Mouse (Mus musculus): ENCODE measurements at regions not wholly inside any gene's neighbourhood (a gene's known extent, or its start where the extent isn't known, plus 50 kb on each side); places are given as distances from the start of the nearest gene placed in this dataset.

- ATAC-seq, result no peak
- no peak for TF ChIP-seq CTCF (IDR thresholded peaks at IDR 0.05; ENCODE audit: low read depth)
- WGBS, result 83% methylated on average over 4 of the region's 4 CpGs
Measured at GRCm38 (mm10) chr16:9208602-9209001, 378.7 kb downstream of the 1810013L24Rik start.

GRCm38 (mm10) chr16:9211485-9211884 is 381.6 kb downstream of the 1810013L24Rik start:
- 55% methylated on average over 6 of the region's 6 CpGs for WGBS
- ATAC-seq, result no peak
- no peak overlapping the region for H3K27ac ChIP-seq (ENCODE audit: low read depth, low read length)
- H3K4me3 ChIP-seq (ENCODE audit: low read depth, low read length), result no peak overlapping the region
- no peaks in the 10 kb centered on the region for H3K27me3 ChIP-seq (replicated peaks; ENCODE audit: control insufficient read depth, insufficient read depth, low read length)
- no peak overlapping the region for H3K4me2 ChIP-seq (replicated peaks; ENCODE audit: low read depth)
- H3K4me1 ChIP-seq (replicated peaks; ENCODE audit: control insufficient read depth, insufficient read depth, low read length), result no peaks in the 10 kb centered on the region
- no peaks in the 10 kb centered on the region for H3K9me3 ChIP-seq (ENCODE audit: control insufficient read depth)
- no peak for TF ChIP-seq CTCF (IDR thresholded peaks at IDR 0.05; ENCODE audit: low read depth)
- H3K9ac ChIP-seq (ENCODE audit: low read depth, low read length), result no peak overlapping the region
- no peaks in the 10 kb centered on the region for H3K36me3 ChIP-seq (ENCODE audit: control insufficient read depth, insufficient read depth)

More at GRCm38 (mm10) chr16:9208602-9209001, 378.7 kb downstream of the 1810013L24Rik start:
- no peaks in the 10 kb centered on the region for H3K9me3 ChIP-seq (ENCODE audit: control insufficient read depth)
- no peaks in the 10 kb centered on the region for H3K4me1 ChIP-seq (replicated peaks; ENCODE audit: control insufficient read depth, insufficient read depth, low read length)
- no peak overlapping the region for H3K27ac ChIP-seq (ENCODE audit: low read depth, low read length)
- H3K9ac ChIP-seq (ENCODE audit: low read depth, low read length), result no peak overlapping the region
- no peaks in the 10 kb centered on the region for H3K27me3 ChIP-seq (replicated peaks; ENCODE audit: control insufficient read depth, insufficient read depth, low read length)
- no peak overlapping the region for H3K4me3 ChIP-seq (ENCODE audit: low read depth, low read length)
- no peaks in the 10 kb centered on the region for H3K36me3 ChIP-seq (ENCODE audit: control insufficient read depth, insufficient read depth)
- H3K4me2 ChIP-seq (replicated peaks; ENCODE audit: low read depth), result no peak overlapping the region

- no peak for TF ChIP-seq CTCF (IDR thresholded peaks at IDR 0.05; ENCODE audit: low read depth)
- ATAC-seq, result no peak
- no peaks in the 10 kb centered on the region for H3K9me3 ChIP-seq (ENCODE audit: control insufficient read depth)
- no peak overlapping the region for H3K9ac ChIP-seq (ENCODE audit: low read depth, low read length)
- no peaks in the 10 kb centered on the region for H3K4me1 ChIP-seq (replicated peaks; ENCODE audit: control insufficient read depth, insufficient read depth, low read length)
- no peak overlapping the region for H3K27ac ChIP-seq (ENCODE audit: low read depth, low read length)
- H3K4me2 ChIP-seq (replicated peaks; ENCODE audit: low read depth), result no peak overlapping the region
- H3K4me3 ChIP-seq (ENCODE audit: low read depth, low read length), result no peak overlapping the region
- no peaks in the 10 kb centered on the region for H3K27me3 ChIP-seq (replicated peaks; ENCODE audit: control insufficient read depth, insufficient read depth, low read length)
- no peaks in the 10 kb centered on the region for H3K36me3 ChIP-seq (ENCODE audit: control insufficient read depth, insufficient read depth)
- WGBS, result 43% methylated on average over 1 of the region's 1 CpGs
Measured at GRCm38 (mm10) chr16:9215131-9215530, 385.2 kb downstream of the 1810013L24Rik start.

- no peak for TF ChIP-seq CTCF (IDR thresholded peaks at IDR 0.05; ENCODE audit: low read depth)
- Histone ChIP-seq H3K36me3 (ENCODE audit: control insufficient read depth, insufficient read depth) (no peaks in the 10 kb centered on the region), H3K27ac (ENCODE audit: low read depth, low read length) (no peak overlapping the region), H3K4me1 (replicated peaks; ENCODE audit: control insufficient read depth, insufficient read depth, low read length) (no peaks in the 10 kb centered on the region), H3K4me3 (ENCODE audit: low read depth, low read length) (no peak overlapping the region), H3K4me2 (replicated peaks; ENCODE audit: low read depth) (no peak overlapping the region), H3K9me3 (ENCODE audit: control insufficient read depth) (no peaks in the 10 kb centered on the region), H3K9ac (ENCODE audit: low read depth, low read length) (no peak overlapping the region), H3K27me3 (replicated peaks; ENCODE audit: control insufficient read depth, insufficient read depth, low read length) (no peaks in the 10 kb centered on the region)
- ATAC-seq, result no peak
- WGBS, result 71% methylated on average over 7 of the region's 7 CpGs
Measured at GRCm38 (mm10) chr16:9217361-9217760, 387.5 kb downstream of the 1810013L24Rik start.

GRCm38 (mm10) chr16:9230178-9230577 is 400.3 kb downstream of the 1810013L24Rik start:
- H3K9me3 ChIP-seq (ENCODE audit: control insufficient read depth), result no peaks in the 10 kb centered on the region
- no peak for TF ChIP-seq CTCF (IDR thresholded peaks at IDR 0.05; ENCODE audit: low read depth)
- H3K27me3 ChIP-seq (replicated peaks; ENCODE audit: control insufficient read depth, insufficient read depth, low read length), result no peaks in the 10 kb centered on the region
- no peak for ATAC-seq
- H3K4me3 ChIP-seq (ENCODE audit: low read depth, low read length), result no peak overlapping the region
- no peak overlapping the region for H3K27ac ChIP-seq (ENCODE audit: low read depth, low read length)
- H3K4me1 ChIP-seq (replicated peaks; ENCODE audit: control insufficient read depth, insufficient read depth, low read length), result no peaks in the 10 kb centered on the region
- no peaks in the 10 kb centered on the region for H3K36me3 ChIP-seq (ENCODE audit: control insufficient read depth, insufficient read depth)
- H3K9ac ChIP-seq (ENCODE audit: low read depth, low read length), result no peak overlapping the region
- no peak overlapping the region for H3K4me2 ChIP-seq (replicated peaks; ENCODE audit: low read depth)

- Histone ChIP-seq H3K9me3 (ENCODE audit: control insufficient read depth) (no peaks in the 10 kb centered on the region), H3K4me2 (replicated peaks; ENCODE audit: low read depth) (no peak overlapping the region), H3K27me3 (replicated peaks; ENCODE audit: control insufficient read depth, insufficient read depth, low read length) (no peaks in the 10 kb centered on the region), H3K4me3 (ENCODE audit: low read depth, low read length) (no peak overlapping the region), H3K27ac (ENCODE audit: low read depth, low read length) (no peak overlapping the region), H3K4me1 (replicated peaks; ENCODE audit: control insufficient read depth, insufficient read depth, low read length) (no peaks in the 10 kb centered on the region), H3K9ac (ENCODE audit: low read depth, low read length) (no peak overlapping the region), H3K36me3 (ENCODE audit: control insufficient read depth, insufficient read depth) (no peaks in the 10 kb centered on the region)
- ATAC-seq, result no peak
- 94% methylated on average over 4 of the region's 4 CpGs for WGBS
- no peak for TF ChIP-seq CTCF (IDR thresholded peaks at IDR 0.05; ENCODE audit: low read depth)
Measured at GRCm38 (mm10) chr16:9242099-9242498, 412.2 kb downstream of the 1810013L24Rik start.

GRCm38 (mm10) chr16:9247198-9247597 is 417.3 kb downstream of the 1810013L24Rik start:
- WGBS, result 80% methylated on average over 3 of the region's 3 CpGs
- ATAC-seq, result no peak
- Histone ChIP-seq H3K9me3 (ENCODE audit: control insufficient read depth) (no peaks in the 10 kb centered on the region), H3K27me3 (replicated peaks; ENCODE audit: control insufficient read depth, insufficient read depth, low read length) (no peaks in the 10 kb centered on the region), H3K4me2 (replicated peaks; ENCODE audit: low read depth) (no peak overlapping the region), H3K27ac (ENCODE audit: low read depth, low read length) (no peak overlapping the region), H3K9ac (ENCODE audit: low read depth, low read length) (no peak overlapping the region), H3K4me3 (ENCODE audit: low read depth, low read length) (no peak overlapping the region), H3K4me1 (replicated peaks; ENCODE audit: control insufficient read depth, insufficient read depth, low read length) (no peaks in the 10 kb centered on the region), H3K36me3 (ENCODE audit: control insufficient read depth, insufficient read depth) (no peaks in the 10 kb centered on the region)
- no peak for TF ChIP-seq CTCF (IDR thresholded peaks at IDR 0.05; ENCODE audit: low read depth)

Measured in intestine, postnatal 0 days (tissue).